Comparison of ENCODE assay signal across 7 mouse cellular contexts in the genomic region with DNA sequence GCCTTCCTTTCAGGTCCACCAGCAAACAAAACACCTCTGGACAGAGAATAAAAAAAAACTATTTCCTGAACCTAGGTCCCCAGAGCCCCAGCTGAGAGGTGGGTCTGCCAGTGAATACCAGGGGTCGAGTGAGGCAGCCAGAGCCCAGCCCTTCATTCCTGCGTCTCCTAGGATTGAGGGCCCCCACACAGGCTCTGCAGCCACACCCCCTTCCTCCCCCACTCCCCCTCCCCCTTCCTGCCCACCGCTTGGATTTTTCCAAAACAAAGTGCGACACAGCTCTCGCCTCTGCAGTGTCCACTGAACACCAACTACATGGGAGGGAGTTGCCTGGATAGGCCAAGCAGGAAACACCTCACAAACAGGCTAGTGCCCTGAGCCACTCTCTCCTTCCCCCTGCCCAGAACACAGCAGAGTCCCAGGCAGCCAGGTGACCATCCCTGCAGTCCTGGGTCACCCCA.
DNase-seq lines count a peak whose midpoint lies in the region; ATAC-seq and TF ChIP-seq lines count a peak whose summit lies in the region.

No protein-coding gene starts in this region.

- peak overlapping the region; percentile 62 for H3K9ac ChIP-seq in heart, embryonic 16.5 days (ENCODE audit: low read length)
- H3K9ac ChIP-seq in limb, embryonic 13.5 days = peak overlapping the region; percentile 13; the same call in 1 of the 2 replicates
- no peak overlapping the region for H3K9ac ChIP-seq in neural tube, embryonic 15.5 days (replicated peaks)

- peaks cover 17% of the 10 kb centered on the region for H3K36me3 ChIP-seq in heart, embryonic 16.5 days (ENCODE audit: control insufficient read depth, insufficient read depth)
- peaks cover 35% of the 10 kb centered on the region for H3K36me3 ChIP-seq in limb, embryonic 13.5 days
- no peaks in the 10 kb centered on the region for H3K36me3 ChIP-seq in neural tube, embryonic 15.5 days

- H3K4me1 ChIP-seq in bone marrow, adult 2 months (ENCODE audit: control insufficient read depth, insufficient read depth, low read length) = peaks cover 2% of the 10 kb centered on the region; the same call in 1 of the 2 replicates
- H3K4me1 ChIP-seq in heart, embryonic 16.5 days (ENCODE audit: control insufficient read depth, insufficient read depth, low read length) = peaks cover 90% of the 10 kb centered on the region
- H3K4me1 ChIP-seq in limb, embryonic 13.5 days = peaks cover 55% of the 10 kb centered on the region
- H3K4me1 ChIP-seq in neural tube, embryonic 15.5 days = peaks cover 28% of the 10 kb centered on the region

- H3K4me3 ChIP-seq in bone marrow, adult 2 months (replicated peaks; ENCODE audit: control insufficient read depth, low read depth, low read length) = peak overlapping the region; percentile 48
- peak overlapping the region; percentile 33 for H3K4me3 ChIP-seq in heart, embryonic 16.5 days (ENCODE audit: low read length)
- H3K4me3 ChIP-seq in limb, embryonic 13.5 days = no peak overlapping the region
- no peak overlapping the region for H3K4me3 ChIP-seq in neural tube, embryonic 15.5 days (replicated peaks)

- no peak for TF ChIP-seq CTCF in bone marrow, adult 2 months (IDR thresholded peaks at IDR 0.05; ENCODE audit: control insufficient read depth, insufficient read depth, low read length)

- peak overlapping the region; percentile 62 for H3K4me2 ChIP-seq in heart, embryonic 16.5 days (ENCODE audit: low read depth, low read length)
- 0 out of 2 replicates have a peak overlapping the region, but pooled peaks have one; percentile 16 for H3K4me2 ChIP-seq in limb, embryonic 13.5 days (replicated peaks)
- no peak overlapping the region for H3K4me2 ChIP-seq in neural tube, embryonic 15.5 days

- no peak for TF ChIP-seq POLR2A in bone marrow, adult 2 months (IDR thresholded peaks at IDR 0.05; ENCODE audit: borderline replicate concordance, control insufficient read depth, low read depth, low read length)

- 24% methylated on average over 5 of the region's 5 CpGs for WGBS in bone marrow, adult 2 months
- 5% methylated on average over 5 of the region's 5 CpGs for WGBS in heart, embryonic 16.5 days
- 4% methylated on average over 5 of the region's 5 CpGs for WGBS in limb, embryonic 13.5 days
- WGBS in neural tube, embryonic 15.5 days = 18% methylated on average over 5 of the region's 5 CpGs

- no peaks in the 10 kb centered on the region for H3K27me3 ChIP-seq in heart, embryonic 16.5 days (ENCODE audit: control insufficient read depth, insufficient read depth, low read length)
- no peaks in the 10 kb centered on the region for H3K27me3 ChIP-seq in limb, embryonic 13.5 days
- H3K27me3 ChIP-seq in neural tube, embryonic 15.5 days (replicated peaks) = no peaks in the 10 kb centered on the region

- H3K27ac ChIP-seq in bone marrow, adult 2 months (ENCODE audit: control insufficient read depth, insufficient read depth, low read depth, low read length, poor library complexity) = peak overlapping the region; percentile 31; the same call in 1 of the 2 replicates
- H3K27ac ChIP-seq in heart, embryonic 16.5 days (ENCODE audit: low read length) = peak overlapping the region; percentile 94
- peak overlapping the region; percentile 89 for H3K27ac ChIP-seq in limb, embryonic 13.5 days
- H3K27ac ChIP-seq in neural tube, embryonic 15.5 days (replicated peaks) = peak overlapping the region; percentile 54; the same call in 1 of the 2 replicates

- peak; percentile 26 for DNase-seq in ES-CJ7 (ENCODE audit: low read depth, low spot score)
- DNase-seq in right cerebral cortex, adult 18-20 months = no peak

- peak; percentile 20 for ATAC-seq in heart, embryonic 16.5 days (replicated peaks; ENCODE audit: extremely low read depth, insufficient read depth, low FRiP score)
- no peak for ATAC-seq in limb, embryonic 13.5 days (ENCODE audit: low FRiP score, low read depth)
- ATAC-seq in neural tube, embryonic 15.5 days (ENCODE audit: low FRiP score) = no peak
- ATAC-seq in activated CD4-positive, CD25-positive, alpha-beta regulatory T cell, adult 4 months = no peak

- no peaks in the 10 kb centered on the region for H3K9me3 ChIP-seq in heart, embryonic 16.5 days (replicated peaks; ENCODE audit: control insufficient read depth, low read length)
- H3K9me3 ChIP-seq in limb, embryonic 13.5 days = no peaks in the 10 kb centered on the region
- no peaks in the 10 kb centered on the region for H3K9me3 ChIP-seq in neural tube, embryonic 15.5 days (replicated peaks)

Comparison
In these comparisons a context has a peak if more than half of its experiments do, and no peak if none do; other contexts are left out.
1. H3K27ac ChIP-seq: peak in every context shown above with its lines; median percentile 94 in heart, embryonic 16.5 days; 89 in limb, embryonic 13.5 days; 54 in neural tube, embryonic 15.5 days; 31 in bone marrow, adult 2 months.
2. H3K4me3 ChIP-seq: peak in bone marrow, adult 2 months (single experiment) and heart, embryonic 16.5 days (single experiment); none in limb, embryonic 13.5 days (single experiment) and neural tube, embryonic 15.5 days (single experiment).